Mouse (Mus musculus) liver, embryonic 14.5 days (tissue): Measurements from ENCODE around the gene Mgrn1.

Source experiments
- CTCF ChIP-seq: IDR thresholded peaks from 2 replicates; pipeline ENCODE4 v1.5.1; 2016; ENCODE audit warnings: antibody characterized with exemption, low read depth, control low read depth
- EP300 ChIP-seq: IDR thresholded peaks from 2 replicates; pipeline ENCODE4 v1.6.1; 2016; ENCODE audit warnings: antibody characterized with exemption, low read depth

DNA sequence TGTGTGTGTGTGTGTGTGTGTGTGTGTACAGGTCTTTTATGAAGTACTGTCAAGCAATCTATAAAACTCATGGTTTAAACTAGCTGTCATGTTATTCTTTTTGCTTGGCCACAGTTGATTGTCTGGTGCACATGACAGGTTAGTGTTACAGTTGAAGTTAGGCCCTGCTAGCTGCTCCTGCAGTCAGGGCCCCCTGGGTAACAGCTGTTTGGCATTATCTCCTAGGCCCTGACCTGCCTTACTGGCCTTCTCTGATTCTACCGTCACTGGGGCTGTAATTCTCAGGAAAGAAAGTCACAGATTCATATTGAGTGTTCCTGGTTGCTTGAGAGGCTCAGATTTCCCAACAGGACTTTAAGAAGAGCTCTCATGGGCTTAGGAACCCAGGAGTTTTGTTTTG is 19.5 kb downstream of the Mgrn1 start:
- no peak for TF ChIP-seq CTCF
- TF ChIP-seq EP300: no peak
